Mouse (Mus musculus) embryonic stem cell, embryonic (primary cell): Measurements from ENCODE around the gene L3mbtl1.

ENCODE experiments used
- CTCF ChIA-PET, 4 experiments: fragments of 300-600 bp in 2 of 4; fragments of 350-600 bp in 2 of 4; sonication (Branson Sonifier 250); formaldehyde crosslinking; loops; one replicate each; lab custom pipeline; 2022; ENCODE audit warnings: inconsistent platforms in 2 of 4; lab: Charles Lee
- POLR2A ChIA-PET, 4 experiments: fragments of 300-600 bp in 2 of 4; fragments of 350-600 bp in 2 of 4; sonication (Branson Sonifier 250); formaldehyde crosslinking; loops; one replicate each; lab custom pipeline; 2022; ENCODE audit warnings: antibody characterized with exemption in 4 of 4, inconsistent platforms in 1 of 4; lab: Charles Lee

The L3mbtl1 gene

GRCm38 (mm10) chr2:162943148-162943846, at the start of gene L3mbtl1:
L3mbtl1 (plus strand) TSS chr2:162943472.
- ChIA-PET CTCF (interaction anchor here in 2 of 4 experiments (0.6 to 1.3 kb wide), 4 partner anchors 12 to 55 kb away, joined by 3 to 4 read pairs (median 4); no protein-coding TSS in a partner anchor), POLR2A (interaction anchor here (0.6 to 16.5 kb wide), 24 partner anchors 8 to 376 kb away, joined by 3 to 304 read pairs (median 4); partner anchors contain the start of gene Srsf6 (in 3 of the 4))

- CTCF ChIA-PET: interaction anchor here in 2 of 4 experiments (0.6 to 0.7 kb wide), 2 partner anchors 100 to 1814 kb away, joined by 3 to 6 read pairs; no protein-coding TSS in a partner anchor
- POLR2A ChIA-PET: interaction anchor here in 1 of 4 experiments (1.2 kb wide), 2 partner anchors 35 to 131 kb away, joined by 3 to 7 read pairs; no protein-coding TSS in a partner anchor
Measured at GRCm38 (mm10) chr2:162899256-162899655, 44.0 kb upstream of the L3mbtl1 start.

- ChIA-PET CTCF (interaction anchor here in 1 of 4 experiments (0.7 kb wide), 1 partner anchor 99 kb away, joined by 3 read pairs; no protein-coding TSS in a partner anchor), POLR2A (interaction anchor here in 2 of 4 experiments (0.9 to 2.2 kb wide), 5 partner anchors 11 to 130 kb away, joined by 3 to 9 read pairs (median 6); partner anchors contain the start of gene Srsf6 (in 1 of the 2))
Measured at GRCm38 (mm10) chr2:162899880-162900589, 43.2 kb upstream of the L3mbtl1 start.

- ChIA-PET CTCF (interaction anchor here in 1 of 4 experiments (0.7 kb wide), 1 partner anchor 98 kb away, joined by 3 read pairs; no protein-coding TSS in a partner anchor), POLR2A (interaction anchor here in 2 of 4 experiments (0.9 to 2.2 kb wide), 4 partner anchors 11 to 34 kb away, joined by 3 to 9 read pairs (median 4); partner anchors contain the start of gene Srsf6 (in 1 of the 2))
Measured at GRCm38 (mm10) chr2:162900590-162900916, 42.7 kb upstream of the L3mbtl1 start.

GRCm38 (mm10) chr2:162905902-162906301, 37.4 kb upstream of the L3mbtl1 start:
- POLR2A ChIA-PET: interaction anchor here in 2 of 4 experiments (0.9 to 1.5 kb wide), 4 partner anchors 8 to 26 kb away, joined by 3 to 4 read pairs (median 3); no protein-coding TSS in a partner anchor
- CTCF ChIA-PET: interaction anchor here in 2 of 4 experiments (0.5 to 0.6 kb wide), 2 partner anchors 19 to 94 kb away, joined by 3 read pairs; no protein-coding TSS in a partner anchor

- CTCF ChIA-PET: interaction anchor here in 3 of 4 experiments (0.6 to 1.5 kb wide), 8 partner anchors 11 to 249 kb away, joined by 3 to 8 read pairs (median 3); no protein-coding TSS in a partner anchor
Measured at GRCm38 (mm10) chr2:162908052-162908491, 35.2 kb upstream of the L3mbtl1 start.

GRCm38 (mm10) chr2:162914040-162914439, 29.2 kb upstream of the L3mbtl1 start:
- POLR2A ChIA-PET: interaction anchor here in 3 of 4 experiments (0.7 to 4.1 kb wide), 8 partner anchors 10 to 324 kb away, joined by 3 to 27 read pairs (median 3); partner anchors contain the start of gene Srsf6 (in 1 of the 3)
- CTCF ChIA-PET: interaction anchor here in 1 of 4 experiments (1.4 kb wide), 1 partner anchor 34 kb away, joined by 4 read pairs; no protein-coding TSS in a partner anchor

More at GRCm38 (mm10) chr2:162908052-162908491, 35.2 kb upstream of the L3mbtl1 start:
- POLR2A ChIA-PET: interaction anchor here in 2 of 4 experiments (0.6 to 2.7 kb wide), 5 partner anchors 23 to 90 kb away, joined by 3 to 15 read pairs (median 3); partner anchors contain the start of gene Srsf6 (in 1 of the 2)

- ChIA-PET POLR2A (interaction anchor here in 3 of 4 experiments (0.7 to 4.1 kb wide), 5 partner anchors 16 to 137 kb away, joined by 3 to 27 read pairs (median 5); partner anchors contain the start of gene Srsf6 (in 1 of the 3)), CTCF (interaction anchor here in 1 of 4 experiments (1.4 kb wide), 1 partner anchor 33 kb away, joined by 4 read pairs; no protein-coding TSS in a partner anchor)
Measured at GRCm38 (mm10) chr2:162914519-162914918, 28.8 kb upstream of the L3mbtl1 start.

GRCm38 (mm10) chr2:162919926-162920325, 23.3 kb upstream of the L3mbtl1 start:
- ChIA-PET POLR2A (interaction anchor here in 1 of 4 experiments (4.1 kb wide), 1 partner anchor 11 kb away, joined by 33 read pairs; the partner anchor contains the start of gene Srsf6), CTCF (interaction anchor here in 1 of 4 experiments (1.0 kb wide), 1 partner anchor 11 kb away, joined by 3 read pairs; no protein-coding TSS in a partner anchor)

GRCm38 (mm10) chr2:162922183-162922582, 21.1 kb upstream of the L3mbtl1 start:
- ChIA-PET CTCF (interaction anchor here (0.6 to 2.6 kb wide), 15 partner anchors 34 to 479 kb away, joined by 3 to 7 read pairs (median 3); no protein-coding TSS in a partner anchor), POLR2A (interaction anchor here in 3 of 4 experiments (0.6 to 4.1 kb wide), 7 partner anchors 9 to 328 kb away, joined by 3 to 33 read pairs (median 8); partner anchors contain the start of gene Srsf6 (in 3 of the 3))

GRCm38 (mm10) chr2:162922834-162923233, 20.4 kb upstream of the L3mbtl1 start:
- CTCF ChIA-PET: interaction anchor here in 3 of 4 experiments (0.6 to 2.6 kb wide), 11 partner anchors 33 to 478 kb away, joined by 3 to 7 read pairs (median 3); no protein-coding TSS in a partner anchor
- POLR2A ChIA-PET: interaction anchor here in 3 of 4 experiments (0.5 to 4.1 kb wide), 10 partner anchors 8 to 109 kb away, joined by 3 to 33 read pairs (median 4); partner anchors contain the start of gene Srsf6 (in 3 of the 3)

GRCm38 (mm10) chr2:162924126-162924525, 19.1 kb upstream of the L3mbtl1 start:
- ChIA-PET CTCF (interaction anchor here in 1 of 4 experiments (1.2 kb wide), 1 partner anchor 44 kb away, joined by 3 read pairs; no protein-coding TSS in a partner anchor), POLR2A (interaction anchor here in 2 of 4 experiments (0.9 to 4.1 kb wide), 5 partner anchors 7 to 19 kb away, joined by 3 to 33 read pairs (median 4); partner anchors contain the start of genes L3mbtl1 (in 1 of the 2) and Srsf6 (in 1 of the 2))

- POLR2A ChIA-PET: interaction anchor here in 3 of 4 experiments (0.6 to 6.3 kb wide), 23 partner anchors 10 to 491 kb away, joined by 3 to 150 read pairs (median 4); partner anchors contain the start of genes Gtsf1l (in 2 of the 3) and L3mbtl1 (in 2 of the 3)
- CTCF ChIA-PET: interaction anchor here in 2 of 4 experiments (0.5 to 1.3 kb wide), 2 partner anchors 269 to 473 kb away, joined by 4 to 5 read pairs; no protein-coding TSS in a partner anchor
Measured at GRCm38 (mm10) chr2:162927918-162928585, 15.2 kb upstream of the L3mbtl1 start.

- ChIA-PET POLR2A (interaction anchor here in 3 of 4 experiments (1.2 to 13.5 kb wide), 13 partner anchors 8 to 291 kb away, joined by 3 to 304 read pairs (median 27); partner anchors contain the start of genes L3mbtl1 (in 2 of the 3), Gtsf1l (in 1 of the 3) and Mybl2 (in 1 of the 3)), CTCF (interaction anchor here in 1 of 4 experiments (1.1 kb wide), 1 partner anchor 14 kb away, joined by 4 read pairs; the partner anchor contains the start of gene L3mbtl1)
Measured at GRCm38 (mm10) chr2:162929704-162930103, 13.6 kb upstream of the L3mbtl1 start.

GRCm38 (mm10) chr2:162930516-162931122, 12.7 kb upstream of the L3mbtl1 start:
- POLR2A ChIA-PET: interaction anchor here (0.5 to 13.5 kb wide), 121 partner anchors 8 to 1821 kb away, joined by 3 to 304 read pairs (median 4); partner anchors contain the start of genes L3mbtl1 (in 3 of the 4), Ift52 (in 2 of the 4), Mybl2 (in 2 of the 4) and Chd6 (in 1 of the 4)

More at GRCm38 (mm10) chr2:162930516-162931122, 12.7 kb upstream of the L3mbtl1 start:
- CTCF ChIA-PET: interaction anchor here in 2 of 4 experiments (0.6 to 2.0 kb wide), 8 partner anchors 13 to 479 kb away, joined by 3 to 7 read pairs (median 4); partner anchors contain the start of genes Jph2 (in 1 of the 2) and L3mbtl1 (in 1 of the 2)
